ENCODE assay signal across 7 mouse cellular contexts in the genomic region with DNA sequence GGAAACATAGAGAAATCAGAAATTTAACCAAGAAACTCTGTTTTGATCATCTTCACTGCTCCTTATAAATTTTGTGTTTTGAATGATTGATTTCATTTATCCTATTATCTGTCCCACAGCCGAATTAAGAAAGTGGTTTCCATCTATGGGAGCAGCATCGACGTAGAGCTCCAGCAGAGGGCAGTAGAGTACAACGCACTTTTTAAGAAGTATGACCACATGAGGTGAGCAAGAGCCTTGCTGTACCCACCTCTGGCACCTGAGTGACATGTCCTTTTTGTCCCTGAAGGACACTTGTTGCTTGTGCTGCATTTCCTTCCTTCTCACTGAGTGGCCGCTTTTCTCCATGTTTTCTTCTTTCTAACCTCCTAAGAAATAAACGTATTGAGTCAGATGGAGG. TPM values are rescaled to one million over a fixed set of nuclear protein-coding genes. Genes with fewer than 3 reads are reported as not detected.
DNase-seq lines count a peak whose midpoint lies in the region; ATAC-seq and TF ChIP-seq lines count a peak whose summit lies in the region.

No protein-coding gene starts in this region.

- no peaks in the 10 kb centered on the region for H3K27me3 ChIP-seq in C2C12 (ENCODE audit: control insufficient read depth, insufficient read depth, insufficient read length)
- H3K27me3 ChIP-seq in liver, embryonic 16.5 days (ENCODE audit: control insufficient read depth, insufficient read depth, low read depth, low read length), result no peaks in the 10 kb centered on the region

- H3ac ChIP-seq in C2C12 (ENCODE audit: control insufficient read depth, insufficient read length, low read depth), result no peak overlapping the region

- H3K4me2 ChIP-seq in liver, embryonic 16.5 days (ENCODE audit: low read depth, low read length), result no peak overlapping the region

- no peak overlapping the region for H3K4me3 ChIP-seq in C2C12 (ENCODE audit: insufficient read depth, poor library complexity, severe bottlenecking)
- H3K4me3 ChIP-seq in liver, embryonic 16.5 days (ENCODE audit: low read depth, low read length), result no peak overlapping the region

- H3K9ac ChIP-seq in liver, embryonic 16.5 days (ENCODE audit: low read depth, low read length), result no peak overlapping the region

- 31% methylated on average over 6 of the region's 6 CpGs for WGBS in liver, embryonic 16.5 days (ENCODE audit: insufficient replicate concordance)

- H3K79me3 ChIP-seq in C2C12 (ENCODE audit: low read depth), result no peaks in the 10 kb centered on the region

- H3K79me2 ChIP-seq in C2C12 (ENCODE audit: control insufficient read depth, insufficient read depth), result no peaks in the 10 kb centered on the region

- TF ChIP-seq CTCF in C2C12 (IDR thresholded peaks at IDR 0.05; ENCODE audit: control insufficient read depth, insufficient read depth, insufficient read length), result peak; percentile 18

- H3K27ac ChIP-seq in liver, embryonic 16.5 days (ENCODE audit: low read length), result no peak overlapping the region

- no peaks in the 10 kb centered on the region; the same call in 1 of the 2 replicates for H3K4me1 ChIP-seq in liver, embryonic 16.5 days (ENCODE audit: control insufficient read depth, low read depth, low read length)

- DNase-seq in ES-CJ7 (ENCODE audit: low read depth, low spot score), result peak; percentile 90
- DNase-seq in kidney, postnatal 10 days, result peak; percentile 79
- peak; percentile 51 to 65 for DNase-seq in right cerebral cortex, postnatal 10 days (ENCODE audit: low spot score in 2 of 2)

- no peaks in the 10 kb centered on the region for H3K9me3 ChIP-seq in liver, embryonic 16.5 days (replicated peaks; ENCODE audit: control insufficient read depth, low read length)

- peak; percentile 75; the same call in 1 of the 2 replicates for ATAC-seq in cerebellum, adult (ENCODE audit: insufficient number of reproducible peaks, low FRiP score, low TSS enrichment)
- ATAC-seq in frontal cortex, adult (ENCODE audit: low TSS enrichment), result peak; percentile 81
- peak; percentile 76 for ATAC-seq in liver, embryonic 16.5 days (ENCODE audit: low read depth)

- peaks cover 71% of the 10 kb centered on the region for H3K36me3 ChIP-seq in C2C12 (ENCODE audit: control insufficient read depth, insufficient read depth)
- peaks cover 49% of the 10 kb centered on the region for H3K36me3 ChIP-seq in liver, embryonic 16.5 days (ENCODE audit: control insufficient read depth, insufficient read depth)

TF ChIP-seq in C2C12, 6 proteins besides CTCF, POLR2A, EP300 and RAD21:
- TF ChIP-seq MAX (IDR thresholded peaks at IDR 0.05) (no peak), FOSL1 (IDR thresholded peaks at IDR 0.05; ENCODE audit: insufficient read depth, low read length, poor library complexity, severe bottlenecking) (no peak), USF1 (IDR thresholded peaks at IDR 0.05; ENCODE audit: low read depth) (no peak), CEBPB (IDR thresholded peaks at IDR 0.05; ENCODE audit: low read depth) (no peak), MYOG (IDR thresholded peaks at IDR 0.05; ENCODE audit: control insufficient read depth, extremely low read depth, insufficient read length) (no peak), MYOD1 (IDR thresholded peaks at IDR 0.05; ENCODE audit: control insufficient read depth, insufficient read length, low read depth) (no peak)

RNA-seq across cellular contexts. Expression of a gene that starts 14.9 kb away (rescaled TPM):
- polyA plus RNA-seq in C2C12 (2012; fragmentation: generic; extraction: Trizol), result 3.0 TPM
- 3.3 and 3.4 TPM in 2 replicates for polyA plus RNA-seq in liver, embryonic 16.5 days (2015; fragmentation: Nextera tagmentation; extraction: Ambion mirVana)
